Mouse (Mus musculus): ENCODE measurements around the gene Apod. TPM values are rescaled to one million over a fixed set of nuclear protein-coding genes. Genes with fewer than 3 reads are reported as not detected.

Apod gene
- polyA plus RNA-seq, 1 experiment from 2014 or later = 1.0 TPM

DNA sequence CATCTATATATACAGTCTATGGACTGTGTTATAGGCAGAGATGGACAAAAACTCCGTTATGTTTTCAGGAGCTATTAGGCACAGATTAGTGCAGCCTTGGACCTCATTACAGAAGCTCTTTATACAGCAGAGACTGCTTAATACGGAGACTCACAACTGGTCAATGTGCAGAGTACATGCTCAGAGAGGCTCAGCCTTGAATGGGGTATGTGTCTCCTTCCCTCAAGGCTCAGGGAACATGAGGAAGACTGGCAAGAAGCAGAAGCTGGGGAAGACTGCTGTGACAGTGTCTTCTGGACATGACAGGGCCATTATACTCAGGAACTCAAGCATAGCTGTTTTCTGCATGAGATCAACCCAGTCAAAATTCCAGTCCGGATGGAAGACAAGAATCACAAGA is 58.9 kb downstream of the Apod start:
- Histone ChIP-seq H3K9ac (ENCODE audit: low read length) (no peak overlapping the region), H3K4me1 (replicated peaks; ENCODE audit: control insufficient read depth, insufficient read depth) (no peaks in the 10 kb centered on the region), H3K4me3 (ENCODE audit: low read depth, low read length) (no peak overlapping the region), H3K27ac (replicated peaks) (no peak overlapping the region), H3K27me3 (ENCODE audit: control insufficient read depth, insufficient read depth, low read length) (no peaks in the 10 kb centered on the region), H3K36me3 (ENCODE audit: control insufficient read depth, insufficient read depth, low read length) (peaks cover 16% of the 10 kb centered on the region), H3K9me3 (ENCODE audit: control insufficient read depth, low read length) (no peaks in the 10 kb centered on the region), H3K4me2 (replicated peaks; ENCODE audit: low read depth) (no peak overlapping the region)
- ATAC-seq (ENCODE audit: low FRiP score, low TSS enrichment) (no peak), DNase-seq (ENCODE audit: low spot score) (no peak)
- TF ChIP-seq CTCF (IDR thresholded peaks at IDR 0.05; ENCODE audit: low read depth) = no peak
- TF ChIP-seq EP300 (optimal IDR thresholded peaks at IDR 0.05) = no peak
- 76% methylated on average over 3 of the region's 3 CpGs for WGBS

DNA sequence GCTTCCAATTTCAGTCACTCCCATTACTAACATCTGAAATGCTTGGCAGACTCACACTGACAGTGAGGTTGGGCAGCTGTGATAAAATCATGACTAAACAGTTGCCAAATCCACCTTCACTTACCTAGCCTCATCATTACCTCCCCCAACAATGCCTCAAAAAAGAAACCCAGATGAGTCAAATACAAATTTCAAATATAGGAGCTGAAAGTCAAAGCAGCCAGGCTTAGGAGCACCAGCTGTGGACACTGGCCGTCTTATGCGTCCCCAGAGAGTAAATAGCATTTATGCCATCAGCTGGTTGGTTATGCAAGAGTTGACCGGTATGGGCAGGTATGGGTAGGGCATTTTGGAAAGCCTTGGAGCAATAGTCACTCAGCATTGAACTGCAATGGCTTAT is 65.2 kb downstream of the Apod start:
- whole genome bisulfite sequencing = 69% methylated on average over 3 of the region's 3 CpGs

DNA sequence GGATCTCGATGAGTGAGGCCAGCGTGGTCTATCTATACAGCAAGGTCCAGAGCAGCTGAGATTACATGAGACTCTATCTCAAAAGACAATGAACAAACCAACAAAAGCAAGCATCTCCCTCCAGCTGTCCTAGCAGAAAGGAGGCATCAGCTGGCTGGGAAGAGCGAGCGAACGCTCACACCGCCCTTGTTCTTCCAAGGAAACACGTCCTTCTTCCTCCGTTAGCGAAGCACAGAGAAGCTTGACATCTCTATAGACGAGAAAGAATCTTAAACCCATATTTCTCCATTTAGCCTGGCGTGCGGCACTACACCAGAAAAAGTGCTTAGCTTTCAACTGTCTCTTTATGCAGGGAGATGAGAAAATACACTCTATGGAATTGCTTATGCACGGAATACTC is 65.9 kb downstream of the Apod start:
- H3K9ac ChIP-seq (ENCODE audit: low read length) = no peak overlapping the region
- no peaks in the 10 kb centered on the region for H3K27me3 ChIP-seq (ENCODE audit: control insufficient read depth, insufficient read depth, low read length)
- DNase-seq (ENCODE audit: low spot score) (no peak), ATAC-seq (ENCODE audit: low FRiP score, low TSS enrichment) (no peak)
- H3K4me3 ChIP-seq (ENCODE audit: low read depth, low read length) = no peak overlapping the region
- peaks cover 7% of the 10 kb centered on the region; the same call in 1 of the 2 replicates for H3K36me3 ChIP-seq (ENCODE audit: control insufficient read depth, insufficient read depth, low read length)
- H3K9me3 ChIP-seq (ENCODE audit: control insufficient read depth, low read length) = no peaks in the 10 kb centered on the region
- H3K4me2 ChIP-seq (replicated peaks; ENCODE audit: low read depth) = no peak overlapping the region
- WGBS = 84% methylated on average over 13 of the region's 13 CpGs
- TF ChIP-seq CTCF (IDR thresholded peaks at IDR 0.05; ENCODE audit: low read depth) (no peak), EP300 (optimal IDR thresholded peaks at IDR 0.05) (no peak)
- H3K27ac ChIP-seq (replicated peaks) = no peak overlapping the region
- H3K4me1 ChIP-seq (replicated peaks; ENCODE audit: control insufficient read depth, insufficient read depth) = no peaks in the 10 kb centered on the region

More for the DNA sequence above, 65.2 kb downstream of the Apod start:
- no peak for TF ChIP-seq CTCF (IDR thresholded peaks at IDR 0.05; ENCODE audit: low read depth)
- TF ChIP-seq EP300 (optimal IDR thresholded peaks at IDR 0.05) = no peak
- Histone ChIP-seq H3K9ac (ENCODE audit: low read length) (no peak overlapping the region), H3K4me1 (replicated peaks; ENCODE audit: control insufficient read depth, insufficient read depth) (no peaks in the 10 kb centered on the region), H3K36me3 (ENCODE audit: control insufficient read depth, insufficient read depth, low read length) (peaks cover 7% of the 10 kb centered on the region; the same call in 1 of the 2 replicates), H3K27ac (replicated peaks) (no peak overlapping the region), H3K27me3 (ENCODE audit: control insufficient read depth, insufficient read depth, low read length) (no peaks in the 10 kb centered on the region), H3K4me2 (replicated peaks; ENCODE audit: low read depth) (no peak overlapping the region), H3K4me3 (ENCODE audit: low read depth, low read length) (no peak overlapping the region), H3K9me3 (ENCODE audit: control insufficient read depth, low read length) (no peaks in the 10 kb centered on the region)
- ATAC-seq (ENCODE audit: low FRiP score, low TSS enrichment) (no peak), DNase-seq (ENCODE audit: low spot score) (no peak)

DNA sequence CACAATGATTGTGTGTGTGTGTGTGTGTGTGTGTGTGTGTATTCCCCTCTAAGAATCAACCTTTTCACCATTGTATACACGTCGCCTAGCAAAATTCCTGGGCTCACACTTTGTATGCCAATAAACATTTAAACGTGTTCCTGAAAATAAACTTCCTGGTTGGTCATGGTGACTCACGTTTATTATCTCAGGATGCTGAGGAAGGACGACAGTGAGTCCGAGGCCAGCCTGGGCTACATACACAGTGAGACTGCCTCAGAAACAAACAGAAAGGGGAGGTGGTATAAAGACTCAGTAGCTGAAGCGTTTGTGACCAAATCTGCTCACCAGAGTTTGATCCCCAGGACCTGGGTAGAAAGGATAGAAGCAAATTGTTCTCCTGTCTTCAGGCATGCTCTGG is 67.2 kb downstream of the Apod start:
- 56% methylated on average over 7 of the region's 7 CpGs for WGBS
- Histone ChIP-seq H3K36me3 (ENCODE audit: control insufficient read depth, insufficient read depth, low read length) (0 out of 2 replicates have a peak, but pooled peaks cover 4% of the 10 kb centered on the region), H3K27ac (replicated peaks) (no peak overlapping the region), H3K4me1 (replicated peaks; ENCODE audit: control insufficient read depth, insufficient read depth) (no peaks in the 10 kb centered on the region), H3K27me3 (ENCODE audit: control insufficient read depth, insufficient read depth, low read length) (no peaks in the 10 kb centered on the region), H3K9me3 (ENCODE audit: control insufficient read depth, low read length) (no peaks in the 10 kb centered on the region), H3K4me3 (ENCODE audit: low read depth, low read length) (no peak overlapping the region), H3K9ac (ENCODE audit: low read length) (no peak overlapping the region), H3K4me2 (replicated peaks; ENCODE audit: low read depth) (no peak overlapping the region)
- TF ChIP-seq EP300 (optimal IDR thresholded peaks at IDR 0.05) (no peak), CTCF (IDR thresholded peaks at IDR 0.05; ENCODE audit: low read depth) (no peak)
- ATAC-seq (ENCODE audit: low FRiP score, low TSS enrichment) = peak; percentile 51
- DNase-seq (ENCODE audit: low spot score) = no peak

Small RNA genes within 50 kb of the gene (microRNA-seq; reads per million reads assigned to microRNA genes)
- not detected for gene Gm27415

Other genes with a start within 250 kb of the Apod start
- 7.2 and 7.3 TPM in 2 replicates for gene Xxylt1, start 233.4 kb downstream of the Apod start, polyA plus RNA-seq (2015; fragmentation: Nextera tagmentation; extraction: Ambion mirVana)
- 12.9 and 14.8 TPM in 2 replicates for gene Acap2, start 113.6 kb downstream of the Apod start, polyA plus RNA-seq (2015; fragmentation: Nextera tagmentation; extraction: Ambion mirVana)
- gene Ppp1r2, start 39.5 kb downstream of the Apod start, polyA plus RNA-seq (2015; fragmentation: Nextera tagmentation; extraction: Ambion mirVana) = 92.8 and 99.7 TPM in 2 replicates
- gene Bdh1, start 107.5 kb upstream of the Apod start, polyA plus RNA-seq (2015; fragmentation: Nextera tagmentation; extraction: Ambion mirVana) = 115 and 125 TPM in 2 replicates

All from stomach, postnatal 0 days (tissue).